Mouse (Mus musculus) CH12.LX (cell line): ENCODE measurements around the gene Pik3cb.

Experiments
- CTCF ChIP-seq, 2 experiments: IDR thresholded peaks in 1 of 2; conservative IDR thresholded peaks in 1 of 2; 2 replicates each; pipeline ENCODE4 v1.5.1; 2011 to 2012; ENCODE audit warnings: low read depth in 2 of 2, low read length in 2 of 2, improper control_type of control experiment in 1 of 2, inconsistent platforms in 1 of 2, mild to moderate bottlenecking in 1 of 2, moderate library complexity in 1 of 2
- ELF1 ChIP-seq: IDR thresholded peaks from 2 replicates; pipeline ENCODE4 v1.6.1; 2014; ENCODE audit warnings: low read depth, mild to moderate bottlenecking, inconsistent platforms, low read length, improper control_type of control experiment
- MAFK ChIP-seq: IDR thresholded peaks from 2 replicates; pipeline ENCODE4 v1.6.1; 2011; ENCODE audit warnings: low read length, improper control_type of control experiment; ENCODE audit not compliant: insufficient replicate concordance
- POLR2A ChIP-seq: IDR thresholded peaks from 2 replicates; pipeline ENCODE4 v1.6.1; 2011; ENCODE audit warnings: low read depth, mild to moderate bottlenecking, improper control_type of control experiment, low read length
- RCOR1 ChIP-seq: conservative IDR thresholded peaks from 2 replicates; pipeline ENCODE4 v1.6.1; 2012; ENCODE audit warnings: low read depth, mild to moderate bottlenecking, inconsistent platforms, low read length, improper control_type of control experiment

GRCm38 (mm10) chr9:99175774-99176173 lies 35.4 kb upstream of the Pik3cb start:
- TF ChIP-seq CTCF (conservative IDR thresholded peaks at IDR 0.05 in 1 of 2, IDR thresholded peaks at IDR 0.05 in 1 of 2; ENCODE audit: low read depth in 2 of 2, low read length in 2 of 2) (no peak), ELF1 (no peak), RCOR1 (no peak), MAFK (no peak), POLR2A (no peak)
